Mouse (Mus musculus) MEL (cell line): ENCODE data around the gene Gm42420.

Source experiments
- CTCF ChIP-seq, 3 experiments: IDR thresholded peaks in 2 of 3; conservative IDR thresholded peaks in 1 of 3; 2 replicates each; pipeline ENCODE4 v1.5.1; 2011 to 2012; ENCODE audit warnings: low read length in 3 of 3, low read depth in 2 of 3, mild to moderate bottlenecking in 2 of 3, improper control_type of control experiment in 1 of 3, inconsistent platforms in 1 of 3, mixed read lengths in 1 of 3, moderate library complexity in 1 of 3; ENCODE audit not compliant: control insufficient read depth in 1 of 3, insufficient read depth in 1 of 3, poor library complexity in 1 of 3, severe bottlenecking in 1 of 3
- EP300 ChIP-seq, 2 experiments: IDR thresholded peaks; 2 replicates each; pipeline ENCODE4 v1.6.1; 2011; ENCODE audit warnings: improper control_type of control experiment in 2 of 2, low read length in 2 of 2, low read depth in 1 of 2, mild to moderate bottlenecking in 1 of 2
- ETS1 ChIP-seq: IDR thresholded peaks from 2 replicates; pipeline ENCODE4 v1.6.1; 2012; ENCODE audit warnings: low read depth, mild to moderate bottlenecking, inconsistent platforms, low read length, improper control_type of control experiment, moderate library complexity
- HCFC1 ChIP-seq: IDR thresholded peaks from 2 replicates; pipeline ENCODE4 v1.6.1; 2012; ENCODE audit warnings: low read depth, mild to moderate bottlenecking, inconsistent platforms, low read length, improper control_type of control experiment, moderate library complexity
- MAFK ChIP-seq: IDR thresholded peaks from 2 replicates; pipeline ENCODE4 v1.6.1; 2011; ENCODE audit warnings: low read depth, mild to moderate bottlenecking, low read length, improper control_type of control experiment, borderline replicate concordance
- MAZ ChIP-seq: IDR thresholded peaks from 2 replicates; pipeline ENCODE4 v1.6.1; 2012; ENCODE audit warnings: low read depth, mild to moderate bottlenecking, inconsistent platforms, low read length, improper control_type of control experiment
- MYC ChIP-seq: IDR thresholded peaks from 2 replicates; pipeline ENCODE4 v1.6.1; 2011; ENCODE audit warnings: low read depth, mild to moderate bottlenecking, low read length, improper control_type of control experiment, moderate library complexity
- POLR2A ChIP-seq, 2 experiments: IDR thresholded peaks; 2 replicates each; pipeline ENCODE4 v1.6.1; 2011 to 2012; ENCODE audit warnings: low read length in 2 of 2, mild to moderate bottlenecking in 2 of 2, control low read depth in 1 of 2, improper control_type of control experiment in 1 of 2, low read depth in 1 of 2, moderate library complexity in 1 of 2; ENCODE audit not compliant: control insufficient read depth in 1 of 2, insufficient read depth in 1 of 2, poor library complexity in 1 of 2
- UBTF ChIP-seq: IDR thresholded peaks from 2 replicates; pipeline ENCODE4 v1.6.1; 2012; ENCODE audit warnings: low read depth, mild to moderate bottlenecking, inconsistent platforms, low read length, improper control_type of control experiment, moderate library complexity, borderline replicate concordance; ENCODE audit not compliant: insufficient read depth

DNA sequence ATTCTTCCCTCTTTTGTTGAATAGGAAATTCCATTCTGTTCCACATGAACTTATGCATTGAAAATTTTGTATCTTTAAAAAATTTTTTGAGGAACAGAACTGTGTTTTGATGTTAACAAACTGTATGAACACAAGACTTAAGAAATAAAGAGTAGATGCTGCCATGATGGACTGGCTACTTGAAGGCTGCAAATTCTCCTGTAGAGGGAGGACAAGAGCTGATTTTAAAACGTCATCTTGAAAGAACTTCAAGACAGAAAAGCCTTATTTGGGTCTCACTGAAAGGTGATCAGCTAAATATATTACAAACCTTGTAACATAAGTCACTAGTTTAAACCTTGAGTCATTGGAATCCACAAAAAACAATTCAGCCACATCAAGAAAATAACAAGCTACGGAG lies 24.7 kb downstream of the Gm42420 start:
- no peak for TF ChIP-seq MAZ
- TF ChIP-seq POLR2A (IDR thresholded peaks at IDR 0.05; ENCODE audit: control insufficient read depth in 1 of 2, insufficient read depth in 1 of 2, low read depth in 1 of 2, low read length in 2 of 2, poor library complexity in 1 of 2), result no peak
- TF ChIP-seq EP300 (IDR thresholded peaks at IDR 0.05; ENCODE audit: low read depth in 1 of 2, low read length in 2 of 2), result no peak
- no peak for TF ChIP-seq UBTF
- no peak for TF ChIP-seq MYC
- TF ChIP-seq CTCF (IDR thresholded peaks at IDR 0.05 in 2 of 3, conservative IDR thresholded peaks at IDR 0.05 in 1 of 3; ENCODE audit: control insufficient read depth in 1 of 3, insufficient read depth in 1 of 3, low read depth in 2 of 3, low read length in 3 of 3, poor library complexity in 1 of 3, severe bottlenecking in 1 of 3), result no peak
- TF ChIP-seq ETS1, result no peak
- no peak for TF ChIP-seq HCFC1
- TF ChIP-seq MAFK, result no peak
